9 mouse cellular contexts compared by ENCODE assay signal in genomic region chr6:135144516-135144915, GRCm38 (mm10). TPM values are rescaled to one million over a fixed set of nuclear protein-coding genes. Genes with fewer than 3 reads are reported as not detected.
A peak's percentile ranks its signal among the peaks of the same experiment; 100 is the strongest.
DNase-seq lines count a peak whose midpoint lies in the region; ATAC-seq and TF ChIP-seq lines count a peak whose summit lies in the region.
"Had no signal": no experiment of that assay in that cellular context is flagged by ENCODE, and none has a peak within 500 bp of the region (broad histone marks: within the 10 kb centered on the region; RNA-seq: fewer than 3 reads in every experiment).

No protein-coding gene starts in this region.

- no peak for TF ChIP-seq EP300 in ES-Bruce4 (IDR thresholded peaks at IDR 0.05; ENCODE audit: insufficient read depth, low read depth, low read length)

- ATAC-seq in kidney, embryonic 16.5 days (ENCODE audit: low FRiP score, low TSS enrichment): no peak; the same call in 1 of the 2 replicates

- H3K36me3 ChIP-seq in kidney, embryonic 16.5 days (ENCODE audit: insufficient read depth, low read length): no peaks in the 10 kb centered on the region
- no peaks in the 10 kb centered on the region for H3K36me3 ChIP-seq in ES-Bruce4 (ENCODE audit: control insufficient read depth, insufficient read depth, low read length, poor library complexity, severe bottlenecking)
- H3K36me3 ChIP-seq: neural tube, embryonic 13.5 days had no signal

- 0 out of 2 replicates have a peak, but pooled peaks cover 6% of the 10 kb centered on the region for H3K4me1 ChIP-seq in kidney, embryonic 16.5 days (ENCODE audit: insufficient read depth, low read length)
- no peaks in the 10 kb centered on the region for H3K4me1 ChIP-seq in ES-Bruce4 (ENCODE audit: control insufficient read depth, insufficient read depth, low read length)
- H3K4me1 ChIP-seq: neural tube, embryonic 13.5 days had no signal

- H3K27ac ChIP-seq in kidney, embryonic 16.5 days (ENCODE audit: low read length): no peak overlapping the region
- H3K27ac ChIP-seq in ES-Bruce4 (ENCODE audit: insufficient read depth, low read length): no peak overlapping the region
- H3K27ac ChIP-seq: neural tube, embryonic 13.5 days had no signal

- H3K4me3 ChIP-seq in kidney, embryonic 16.5 days (ENCODE audit: low read length): no peak overlapping the region
- H3K4me3 ChIP-seq in ES-Bruce4 (ENCODE audit: low read depth, low read length): no peak overlapping the region
- H3K4me3 ChIP-seq: neural tube, embryonic 13.5 days had no signal

- WGBS in kidney, embryonic 16.5 days: 4% methylated on average over 3 of the region's 3 CpGs

- TF ChIP-seq CTCF in ES-Bruce4 (IDR thresholded peaks at IDR 0.05; ENCODE audit: low read depth, low read length): peak; percentile 46

- H3K27me3 ChIP-seq in kidney, embryonic 16.5 days (ENCODE audit: insufficient read depth, low read length): no peaks in the 10 kb centered on the region
- no peaks in the 10 kb centered on the region for H3K27me3 ChIP-seq in ES-Bruce4 (ENCODE audit: control insufficient read depth, insufficient read depth, low read length, poor library complexity, severe bottlenecking)
- H3K27me3 ChIP-seq: neural tube, embryonic 13.5 days had no signal

- no peaks in the 10 kb centered on the region for H3K9me3 ChIP-seq in kidney, embryonic 16.5 days (ENCODE audit: low read length)
- no peaks in the 10 kb centered on the region for H3K9me3 ChIP-seq in ES-Bruce4 (replicated peaks; ENCODE audit: control insufficient read depth, insufficient read depth, low read length, poor library complexity, severe bottlenecking)
- H3K9me3 ChIP-seq: neural tube, embryonic 13.5 days had no signal

- no peak overlapping the region for H3K4me2 ChIP-seq in kidney, embryonic 16.5 days (replicated peaks; ENCODE audit: low read depth, low read length)
- H3K4me2 ChIP-seq: neural tube, embryonic 13.5 days had no signal

- peak; percentile 21 for DNase-seq in kidney, adult 9 months
- peak; percentile 33 for DNase-seq in A20 (ENCODE audit: low read depth, low spot score)
- DNase-seq in fibroblast of lung, adult 2 months (ENCODE audit: low read depth): peak; percentile 57
- DNase-seq in lung, postnatal 14 days: peak; percentile 35
- DNase-seq in layer of hippocampus, postnatal 36 days: no peak

- no peak for TF ChIP-seq POLR2A in ES-Bruce4 (IDR thresholded peaks at IDR 0.05; ENCODE audit: insufficient read depth, low read length)

- H3K9ac ChIP-seq in kidney, embryonic 16.5 days (replicated peaks; ENCODE audit: low read length): no peak overlapping the region
- no peak overlapping the region for H3K9ac ChIP-seq in ES-Bruce4 (ENCODE audit: low read depth, poor library complexity, severe bottlenecking)
- H3K9ac ChIP-seq: neural tube, embryonic 13.5 days had no signal

RNA-seq across cellular contexts. Expression of gene Gprc5d, which starts 26.4 kb away (rescaled TPM):
- polyA plus RNA-seq in kidney, embryonic 16.5 days (2015; fragmentation: Nextera tagmentation; extraction: Ambion mirVana): not detected in 2 replicates
- polyA plus RNA-seq in ES-Bruce4 (2011; ENCODE audit: insufficient read depth, insufficient read length, low read depth, missing spikeins): not detected in 2 replicates
- total RNA-seq in layer of hippocampus, postnatal 36 days (2021): not detected
- polyA plus RNA-seq: heart, embryonic 14.5 days; neural tube, embryonic 13.5 days had no signal

RNA-seq across cellular contexts. Expression of gene Fam234b, which starts 53.3 kb away (rescaled TPM):
- 41.1 and 42.9 TPM in 2 replicates for polyA plus RNA-seq in kidney, embryonic 16.5 days (2015; fragmentation: Nextera tagmentation; extraction: Ambion mirVana)
- polyA plus RNA-seq in ES-Bruce4 (2011; ENCODE audit: insufficient read depth, insufficient read length, low read depth, missing spikeins): 6.3 and 7.4 TPM in 2 replicates
- 100 to 1,000 TPM; 157 to 166 TPM for total RNA-seq in layer of hippocampus, postnatal 36 days (2021)

RNA-seq across cellular contexts. Expression of gene Hebp1, which starts 53.3 kb away (rescaled TPM):
- polyA plus RNA-seq in kidney, embryonic 16.5 days (2015; fragmentation: Nextera tagmentation; extraction: Ambion mirVana): 34.6 and 41.5 TPM in 2 replicates
- 12.8 and 13.5 TPM in 2 replicates for polyA plus RNA-seq in ES-Bruce4 (2011; ENCODE audit: insufficient read depth, insufficient read length, low read depth, missing spikeins)
- 10 to 100 TPM; 74.3 to 79.5 TPM for total RNA-seq in layer of hippocampus, postnatal 36 days (2021)

Comparison
In these comparisons a context has a peak if more than half of its experiments do, and no peak if none do; other contexts are left out.
1. DNase-seq: peak in kidney, adult 9 months (single experiment), A20 (single experiment), fibroblast of lung, adult 2 months (single experiment) and lung, postnatal 14 days (single experiment); none in layer of hippocampus, postnatal 36 days (0 of 2).